Mouse (Mus musculus) liver, postnatal 0 days (tissue): ENCODE results near the gene Ros1.

Experiments used
- CTCF ChIP-seq: sonication (generic); IDR thresholded peaks from 2 replicates; pipeline ENCODE4 v1.5.1; 2016; ENCODE audit warnings: antibody characterized with exemption, low read depth
- EP300 ChIP-seq: IDR thresholded peaks from 2 replicates; pipeline ENCODE4 v1.6.1; 2016; ENCODE audit warnings: antibody characterized with exemption, low read depth, mild to moderate bottlenecking

DNA sequence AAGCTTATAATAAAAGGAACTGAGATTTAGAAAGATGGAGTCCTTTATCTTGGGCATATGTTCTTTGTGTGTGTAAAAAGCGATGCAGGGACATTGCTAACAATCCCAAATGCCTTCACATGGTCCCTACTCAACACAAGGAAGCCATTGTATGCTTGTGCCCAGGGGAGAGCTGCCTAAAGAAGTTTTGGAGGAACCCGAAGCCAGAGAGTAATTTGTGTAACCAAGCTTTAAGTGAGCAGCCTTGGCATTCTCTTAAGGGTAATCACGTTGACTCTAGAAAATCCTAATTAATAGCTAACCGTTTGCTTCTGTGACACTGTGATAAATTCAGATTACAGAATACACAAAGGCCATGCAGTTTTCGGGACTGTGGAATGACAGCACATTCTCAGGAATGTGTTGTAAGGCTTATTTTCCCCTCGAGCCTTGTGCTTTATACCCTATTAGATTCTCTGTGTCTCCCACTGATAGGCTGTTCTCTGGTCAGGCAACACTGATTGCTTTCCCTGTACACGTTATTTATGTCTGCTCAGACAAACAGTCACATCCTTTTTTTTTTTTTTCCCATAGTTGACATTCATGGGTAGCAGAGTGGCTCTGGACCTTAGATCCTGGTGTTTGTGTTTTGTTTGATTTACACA lies 47.8 kb upstream of the Ros1 start:
- TF ChIP-seq EP300 (no peak), CTCF (no peak)
